Mouse (Mus musculus) adrenal gland, postnatal 10 days (tissue): ENCODE measurements at regions not wholly inside any gene's neighbourhood (a gene's known extent, or its start where the extent isn't known, plus 50 kb on each side); places are given as distances from the start of the nearest gene placed in this dataset.

ENCODE experiments used
- DNase-seq: peaks from one replicate; pipeline ENCODE4 v3.0.0; 2021; ENCODE audit warnings: mixed read lengths

GRCm38 (mm10) chr9:26060834-26061233, 579.5 kb downstream of the Eepd1 start:
- no peak for DNase-seq

GRCm38 (mm10) chr9:26077057-26077456, 595.7 kb downstream of the Eepd1 start:
- DNase-seq: no peak

GRCm38 (mm10) chr9:26086524-26086923, 605.2 kb downstream of the Eepd1 start:
- no peak for DNase-seq

- no peak for DNase-seq
Observed at GRCm38 (mm10) chr9:26092061-26092687, 610.8 kb downstream of the Eepd1 start.

- no peak for DNase-seq
Observed at GRCm38 (mm10) chr9:26104136-26104535, 622.8 kb downstream of the Eepd1 start.

GRCm38 (mm10) chr9:26121986-26122385, 611.5 kb upstream of the B3gat1 start:
- peak; percentile 2 for DNase-seq

GRCm38 (mm10) chr9:26134587-26134986, 598.9 kb upstream of the B3gat1 start:
- DNase-seq: no peak
